Mouse (Mus musculus) 3T3-L1 (cell line): ENCODE data around the gene Vars2.
A peak's percentile ranks its signal among the peaks of the same experiment; 100 is the strongest.

ENCODE experiments used
- DNase-seq: peaks from one replicate; pipeline ENCODE4 v3.0.0-alpha.2; 2015; ENCODE audit warnings: low read depth, low spot score

Gene Vars2

DNA sequence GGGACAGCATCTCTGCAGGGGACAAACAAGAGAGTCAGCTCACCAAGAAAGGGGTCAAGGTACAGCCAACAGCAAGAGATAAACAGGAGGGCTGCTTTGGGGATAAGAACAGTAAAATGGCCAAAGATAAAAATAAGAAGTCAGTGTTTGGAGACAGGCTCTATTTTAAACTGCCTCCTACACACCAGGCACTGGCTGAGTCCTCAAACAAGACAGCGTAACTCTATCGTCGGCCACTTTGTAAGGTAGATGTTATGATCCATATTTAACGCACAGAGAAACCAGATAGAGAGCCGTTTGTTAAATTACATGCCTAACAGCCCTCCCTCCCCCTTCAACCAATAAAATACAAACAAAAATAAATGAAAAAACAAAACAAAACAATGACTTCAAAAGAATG is 26.5 kb upstream of the Vars2 start:
- no peak for DNase-seq

DNA sequence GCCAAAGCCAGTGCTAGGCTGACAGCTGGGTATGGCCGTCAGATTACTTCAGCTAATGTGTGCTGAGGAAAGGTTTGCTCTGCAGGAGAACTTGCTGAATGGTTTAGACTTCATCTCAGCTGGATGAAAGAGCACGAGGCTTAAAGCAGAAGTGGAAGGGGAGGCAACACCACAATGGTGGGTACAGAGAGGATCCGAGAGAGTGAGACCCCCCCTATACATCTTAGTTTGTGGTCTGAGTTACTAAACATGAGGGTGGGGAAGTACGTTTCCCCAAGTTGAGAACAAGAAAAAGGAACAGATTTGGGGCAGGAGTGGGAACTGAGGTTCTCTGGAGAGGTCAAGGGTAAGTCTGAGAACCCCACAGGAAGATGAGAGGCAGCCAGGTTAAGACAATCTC is 25.0 kb upstream of the Vars2 start:
- DNase-seq: no peak

GRCm38 (mm10) chr17:35691811-35692210 is 24.4 kb upstream of the Vars2 start:
- no peak for DNase-seq

DNA sequence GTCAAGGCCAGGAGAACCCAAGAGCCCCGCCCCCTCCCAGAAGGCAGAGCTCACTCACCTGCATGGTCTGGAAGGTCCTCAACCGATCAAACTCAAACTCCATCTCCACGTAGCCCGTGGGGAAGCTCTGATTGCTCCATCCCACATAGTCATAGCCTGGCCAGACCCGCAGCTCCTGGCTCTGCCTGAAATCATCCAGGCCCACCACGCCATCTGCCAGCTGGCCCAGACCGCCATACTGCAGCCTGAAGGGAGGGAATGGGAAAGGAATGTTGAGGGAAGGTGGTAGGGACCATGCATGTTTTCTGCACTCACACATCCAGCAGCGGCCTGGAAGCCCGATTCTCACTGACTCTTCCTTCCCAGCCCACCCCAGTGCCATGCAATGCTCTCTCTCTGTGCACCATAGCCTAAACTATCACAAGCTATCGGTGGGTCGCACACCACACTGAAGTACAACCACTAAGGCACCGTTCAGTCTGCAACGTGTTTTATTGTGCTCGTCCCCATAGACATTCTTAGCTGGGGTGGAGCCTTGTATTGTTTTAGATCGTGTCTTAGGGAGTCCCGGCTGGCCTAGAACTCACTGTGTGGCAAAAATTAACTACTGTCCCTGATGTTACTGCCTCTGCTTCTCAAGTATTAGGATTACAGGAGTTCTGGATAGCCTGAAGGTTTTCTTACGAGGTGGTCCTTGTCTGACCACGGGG is 22.7 kb upstream of the Vars2 start:
- no peak for DNase-seq

DNA sequence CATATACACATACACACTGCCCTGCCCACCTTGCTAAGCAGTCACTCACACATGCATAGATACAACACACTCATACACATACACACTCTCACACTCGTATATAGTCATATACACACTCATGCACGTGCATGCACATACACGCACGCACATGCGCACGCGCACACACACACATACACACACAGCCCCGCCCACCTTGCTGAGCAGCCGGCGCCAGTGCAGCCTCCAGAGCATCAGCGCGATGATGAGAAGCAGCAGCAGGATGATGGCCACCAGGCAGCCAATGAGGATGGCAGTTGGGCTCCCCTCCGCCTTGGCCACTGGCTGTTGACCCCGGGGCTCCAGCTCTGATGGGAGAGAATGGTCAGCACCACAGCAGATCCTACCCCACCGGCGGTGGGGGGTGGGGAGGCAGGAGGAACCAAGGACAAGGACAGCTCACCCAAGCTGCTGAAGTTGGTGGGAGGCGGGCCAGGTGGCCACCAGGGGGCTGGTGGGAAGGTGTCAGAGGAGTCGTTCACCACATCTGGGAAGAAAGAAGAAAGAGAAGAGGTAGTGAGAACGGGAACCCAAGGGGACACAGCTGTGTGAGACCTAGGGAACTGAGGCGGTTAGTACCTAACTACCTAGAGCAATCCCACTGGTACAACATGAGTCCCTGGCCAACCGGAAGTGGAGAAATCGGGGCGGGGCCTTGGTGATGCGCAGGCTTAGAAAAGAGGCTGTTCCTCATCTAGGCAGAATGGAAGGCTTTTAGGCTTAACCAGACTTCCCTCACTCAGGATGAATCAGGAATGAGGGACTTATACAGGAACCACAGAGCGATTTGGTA is 21.2 kb upstream of the Vars2 start:
- DNase-seq: no peak

GRCm38 (mm10) chr17:35685061-35685460 is 17.7 kb upstream of the Vars2 start:
- no peak for DNase-seq

GRCm38 (mm10) chr17:35681986-35682385 is 14.6 kb upstream of the Vars2 start:
- DNase-seq: no peak

- no peak for DNase-seq
These were observed 13.2 kb upstream of the Vars2 start for GRCm38 (mm10) chr17:35680591-35680990.

GRCm38 (mm10) chr17:35673416-35674035 is 6.1 kb upstream of the Vars2 start, which contains the start of gene Gtf2h4:
Gtf2h4 (minus strand) TSS chr17:35673739.
- DNase-seq: peak; percentile 100

GRCm38 (mm10) chr17:35672527-35672926 is 5.1 kb upstream of the Vars2 start:
- DNase-seq: no peak

DNA sequence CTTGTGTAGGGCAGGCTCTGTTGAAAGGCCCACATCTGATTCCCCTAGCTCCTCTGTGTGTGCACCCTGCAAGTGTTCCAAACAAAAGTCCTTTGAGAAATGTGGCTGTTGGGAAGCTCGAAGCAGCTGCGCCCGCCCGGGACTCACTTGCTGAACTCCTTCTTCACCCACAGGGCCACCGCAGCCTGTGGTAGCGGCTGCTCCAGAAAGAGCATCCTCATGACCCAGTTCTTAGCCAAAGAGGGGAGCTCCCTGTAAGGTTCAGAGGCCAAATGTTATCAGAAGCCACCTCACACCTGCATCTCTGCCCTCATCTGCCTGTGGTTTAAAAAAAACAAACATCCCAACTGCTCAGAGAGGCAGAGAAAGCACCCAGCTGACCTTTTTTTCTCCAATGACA is 4.5 kb upstream of the Vars2 start:
- no peak for DNase-seq

DNA sequence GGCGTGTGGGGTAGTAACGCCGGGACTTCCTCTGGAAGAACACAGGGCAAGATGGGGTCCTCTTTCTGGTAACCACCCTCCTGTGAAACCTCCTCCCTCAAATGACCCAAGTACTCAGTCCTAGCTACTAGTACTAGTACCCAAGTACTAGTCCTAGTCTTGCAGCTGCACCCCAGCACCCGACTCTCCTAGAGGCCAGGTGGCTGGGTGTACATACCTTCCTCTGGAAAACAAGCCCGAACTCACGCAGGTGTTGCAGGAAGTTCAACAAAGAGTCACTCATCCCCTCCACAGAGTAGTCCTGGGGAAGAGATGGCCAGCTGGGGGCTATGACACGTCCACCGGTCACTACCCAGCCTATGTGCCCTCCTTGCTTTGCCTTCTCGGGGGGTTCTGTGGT is 2.3 kb upstream of the Vars2 start:
- no peak for DNase-seq

DNA sequence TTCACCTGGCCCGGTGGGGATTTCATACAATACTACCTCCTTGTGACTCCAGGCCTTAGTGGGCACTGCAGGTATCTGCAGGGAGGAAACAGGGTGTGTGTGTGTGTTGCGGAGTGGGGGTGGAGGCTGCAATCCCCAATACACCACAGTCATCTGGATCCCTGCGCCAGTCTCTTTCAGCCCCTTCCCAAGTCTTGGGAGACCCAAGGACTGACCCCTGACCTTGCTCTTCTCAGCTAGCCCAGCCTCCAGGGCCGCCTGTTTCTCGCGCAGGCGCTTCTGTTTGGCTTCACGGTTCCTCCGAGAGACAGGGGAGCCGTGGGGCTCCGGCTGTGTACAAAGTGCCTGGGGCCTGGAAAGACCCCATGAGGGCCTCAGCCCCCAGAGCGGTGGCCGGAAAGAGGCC is 538 bp downstream of the Vars2 start:
- DNase-seq: peak; percentile 29

DNA sequence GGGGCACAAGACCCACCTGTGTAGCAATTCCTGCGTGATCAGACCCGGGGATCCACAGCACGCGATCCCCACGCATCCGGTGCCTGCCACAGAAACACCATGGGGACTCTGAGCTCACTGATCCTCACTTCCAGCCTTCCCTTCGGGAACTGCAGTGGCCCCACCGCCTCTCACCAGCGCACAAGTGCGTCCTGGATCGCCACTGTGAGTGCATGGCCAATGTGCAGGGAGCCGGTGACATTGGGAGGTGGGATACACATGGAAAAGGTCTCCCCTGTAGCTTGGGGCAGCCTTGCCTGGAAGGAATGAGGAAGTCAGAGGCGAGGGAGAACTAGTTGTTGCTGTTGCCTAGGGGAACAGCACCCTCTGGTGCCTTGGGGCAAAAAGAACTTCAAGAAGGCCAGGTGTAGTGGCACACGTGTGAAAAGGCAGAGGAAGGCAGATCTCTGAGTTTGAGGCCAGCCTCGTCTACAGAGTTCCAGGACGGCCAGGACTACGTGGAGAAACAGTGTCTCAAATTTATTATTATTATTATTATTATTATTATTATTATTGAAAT is 1.4 kb downstream of the Vars2 start:
- DNase-seq: peak; percentile 78

DNA sequence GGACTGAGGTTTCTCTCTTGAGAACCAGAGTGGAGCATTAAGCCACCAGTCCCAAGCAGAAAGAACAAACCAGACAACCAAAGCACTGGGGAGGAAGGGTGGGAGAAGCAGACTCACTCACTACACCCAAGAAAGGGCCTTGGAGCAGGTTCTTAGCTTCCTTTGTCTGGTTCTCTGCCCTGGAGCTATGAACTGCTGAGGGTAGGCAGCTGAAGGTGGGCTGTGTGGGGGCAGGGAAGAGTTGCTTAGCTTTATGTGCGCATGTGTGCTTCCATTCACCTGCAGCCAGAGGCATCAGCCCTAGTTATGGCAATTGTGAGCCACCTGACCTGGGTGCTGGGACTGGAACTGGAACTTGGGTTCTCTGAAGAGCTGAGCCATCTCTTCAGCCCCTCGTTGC is 14.3 kb downstream of the Vars2 start:
- no peak for DNase-seq

DNA sequence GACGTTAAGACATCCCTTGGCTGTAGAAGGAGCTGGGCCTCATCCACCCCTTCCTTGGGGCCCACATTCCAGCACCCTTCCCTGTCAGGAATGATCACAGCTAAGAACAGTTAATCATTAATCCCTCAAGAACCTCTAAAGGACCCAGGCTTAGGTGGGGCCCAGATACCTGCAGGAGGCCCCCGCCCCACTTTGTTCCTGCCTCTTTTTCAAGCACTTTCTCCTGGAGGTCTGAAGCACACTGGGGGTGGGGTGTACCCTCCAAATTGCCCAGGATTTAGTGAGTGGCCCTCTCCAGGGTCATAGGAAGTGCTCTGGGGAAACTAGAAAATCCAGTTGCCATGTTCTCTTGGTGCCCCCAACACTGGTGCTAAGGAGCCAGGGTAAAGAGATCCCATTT is 18.0 kb downstream of the Vars2 start:
- no peak for DNase-seq

- DNase-seq: no peak
These were observed 23.7 kb downstream of the Vars2 start, which contains the start of gene Mucl3 for GRCm38 (mm10) chr17:35643609-35644236. Mucl3 (minus strand) TSS chr17:35643695.

- DNase-seq: no peak
These were observed 28.0 kb downstream of the Vars2 start for GRCm38 (mm10) chr17:35639352-35639751.

- DNase-seq: peak; percentile 72
These were observed 28.8 kb downstream of the Vars2 start for GRCm38 (mm10) chr17:35638475-35639190.

DNA sequence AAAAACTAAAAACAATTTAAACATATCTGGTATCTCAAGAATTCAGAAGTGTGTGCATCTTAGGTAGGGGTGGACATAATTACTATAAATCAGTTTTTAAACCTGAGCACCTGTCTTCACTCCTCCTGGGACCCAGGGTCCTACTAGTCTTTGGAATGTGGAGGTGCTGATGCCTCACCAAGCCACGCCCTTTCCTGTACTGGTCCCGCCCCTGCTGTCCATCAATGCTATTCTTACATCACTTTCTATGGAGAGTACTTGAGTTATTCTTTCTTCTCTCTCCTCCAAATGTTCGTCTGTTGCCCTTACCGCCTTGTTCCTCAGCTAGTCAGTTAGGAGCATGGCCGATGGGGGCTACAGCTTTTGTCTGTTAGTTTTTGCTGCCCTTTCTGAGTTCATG is 31.0 kb downstream of the Vars2 start:
- peak; percentile 72 for DNase-seq

DNA sequence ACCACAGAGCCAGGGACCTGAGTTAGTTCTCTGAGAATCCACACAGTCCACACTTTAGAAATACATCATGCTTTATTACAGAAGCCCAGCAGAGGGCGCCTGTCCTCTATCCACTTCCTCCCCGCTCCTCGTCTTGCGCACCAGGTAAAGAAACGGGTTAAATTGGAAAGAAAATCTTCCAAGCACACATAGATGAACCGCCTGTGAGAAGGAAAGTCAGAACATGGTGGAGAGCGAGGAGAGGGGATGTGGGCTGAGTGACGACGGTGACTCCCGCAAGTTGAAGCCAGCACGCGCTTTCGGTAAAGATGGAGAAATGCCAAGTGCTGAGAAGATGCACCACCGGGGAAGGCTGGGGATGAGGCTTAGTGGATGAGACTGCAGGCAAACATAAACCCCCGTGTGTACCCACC is 31.7 kb downstream of the Vars2 start:
- peak; percentile 90 for DNase-seq
